Mouse (Mus musculus) megakaryocyte, embryonic 14.5 days (primary cell): ENCODE data around the gene Mfn1. TPM values are rescaled to one million over a fixed set of nuclear protein-coding genes. Genes with fewer than 3 reads are reported as not detected.

Experiments used
- H3K27me3 ChIP-seq: replicated peaks from 2 replicates; pipeline ENCODE3; 2012; ENCODE audit warnings: inconsistent platforms
- H3K36me3 ChIP-seq: replicated peaks from 2 replicates; pipeline ENCODE3; 2012; ENCODE audit warnings: low read length, inconsistent platforms, mixed read lengths
- H3K4me1 ChIP-seq: 2 replicates; pipeline ENCODE4 v1.6.1; 2012; ENCODE audit warnings: inconsistent platforms
- H3K4me3 ChIP-seq: replicated peaks from 2 replicates; pipeline ENCODE3; 2012; ENCODE audit warnings: moderate library complexity, mild to moderate bottlenecking, inconsistent platforms
- H3K9me3 ChIP-seq: 2 replicates; pipeline ENCODE4 v1.6.1; 2012; ENCODE audit warnings: inconsistent platforms
- FLI1 ChIP-seq: IDR thresholded peaks from 2 replicates; pipeline ENCODE4 v1.6.1; 2012; ENCODE audit warnings: low read length, inconsistent platforms, mixed read lengths
- GATA1 ChIP-seq: IDR thresholded peaks from 3 replicates; pipeline ENCODE4 v1.6.1; 2012; ENCODE audit warnings: mixed read lengths, low read length, inconsistent platforms, borderline replicate concordance
- polyA plus RNA-seq: library from polyadenylated mRNA; stranded (reverse); fragments of >175 nt; gene quantifications from 2 replicates; pipeline ENCODE4 v1.2.3, GENCODE M21; 2012; ENCODE audit warnings: low replicate concordance; ENCODE audit not compliant: insufficient read depth

The Mfn1 gene
- polyA plus RNA-seq, 1 experiment = 2.7 TPM

DNA sequence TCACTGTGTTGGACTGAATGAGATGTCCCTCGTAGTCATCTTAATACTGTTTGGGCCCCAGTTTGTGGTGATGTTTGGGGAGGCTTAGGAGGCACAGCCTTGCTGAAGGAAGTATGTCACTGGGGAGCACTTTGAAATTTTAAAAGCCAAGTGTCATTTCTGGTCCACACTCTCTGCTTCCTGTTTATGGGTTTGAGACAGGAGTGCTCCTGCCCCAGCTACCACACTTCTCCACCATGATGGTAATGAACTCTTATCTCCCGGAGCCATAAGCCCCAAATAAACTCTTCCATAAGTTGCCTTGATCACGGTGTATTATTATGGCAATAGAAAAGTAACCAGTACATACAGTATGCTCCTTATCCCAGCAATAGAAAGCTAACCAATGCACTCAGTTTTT, 92.8 kb downstream of the Mfn1 start:
- H3K9me3 ChIP-seq = no peaks in the 10 kb centered on the region
- peaks cover 6% of the 10 kb centered on the region for H3K27me3 ChIP-seq
- peaks cover 25% of the 10 kb centered on the region for H3K4me1 ChIP-seq
- TF ChIP-seq FLI1 (no peak), GATA1 (no peak)
- no peak overlapping the region for H3K4me3 ChIP-seq
- H3K36me3 ChIP-seq = no peaks in the 10 kb centered on the region

GRCm38 (mm10) chr3:32628141-32628540, 98.9 kb downstream of the Mfn1 start:
- Histone ChIP-seq H3K27me3 (no peaks in the 10 kb centered on the region), H3K36me3 (no peaks in the 10 kb centered on the region), H3K4me3 (no peak overlapping the region), H3K9me3 (no peaks in the 10 kb centered on the region), H3K4me1 (peaks cover 12% of the 10 kb centered on the region)
- TF ChIP-seq FLI1 (no peak), GATA1 (no peak)

Other genes with a start within 250 kb of the Mfn1 start
- gene Zmat3, start 163.5 kb upstream of the Mfn1 start, polyA plus RNA-seq = 4.0 and 5.0 TPM in 2 replicates
- 0.64 and 0.81 TPM in 2 replicates for gene Pik3ca, start 131.8 kb upstream of the Mfn1 start, polyA plus RNA-seq
- gene Kcnmb3, start 37.2 kb upstream of the Mfn1 start, polyA plus RNA-seq = not detected in 2 replicates
- 2.3 TPM in 1 of 2 replicates, not detected in the other for gene Zfp639, start 19.2 kb upstream of the Mfn1 start, polyA plus RNA-seq
- 0.63 TPM in 1 of 2 replicates, not detected in the other for gene Gnb4, start 87.1 kb downstream of the Mfn1 start, polyA plus RNA-seq
- 9.8 TPM in 1 of 2 replicates, not detected in the other for gene Actl6a, start 176.8 kb downstream of the Mfn1 start, polyA plus RNA-seq
- 25.7 and 40.0 TPM in 2 replicates for gene Ndufb5, start 207.5 kb downstream of the Mfn1 start, polyA plus RNA-seq
- gene Mrpl47, start 208.1 kb downstream of the Mfn1 start, polyA plus RNA-seq = 4.2 TPM in 1 of 2 replicates, not detected in the other